Comparison of ENCODE assay signal across 8 mouse cellular contexts in the genomic region with DNA sequence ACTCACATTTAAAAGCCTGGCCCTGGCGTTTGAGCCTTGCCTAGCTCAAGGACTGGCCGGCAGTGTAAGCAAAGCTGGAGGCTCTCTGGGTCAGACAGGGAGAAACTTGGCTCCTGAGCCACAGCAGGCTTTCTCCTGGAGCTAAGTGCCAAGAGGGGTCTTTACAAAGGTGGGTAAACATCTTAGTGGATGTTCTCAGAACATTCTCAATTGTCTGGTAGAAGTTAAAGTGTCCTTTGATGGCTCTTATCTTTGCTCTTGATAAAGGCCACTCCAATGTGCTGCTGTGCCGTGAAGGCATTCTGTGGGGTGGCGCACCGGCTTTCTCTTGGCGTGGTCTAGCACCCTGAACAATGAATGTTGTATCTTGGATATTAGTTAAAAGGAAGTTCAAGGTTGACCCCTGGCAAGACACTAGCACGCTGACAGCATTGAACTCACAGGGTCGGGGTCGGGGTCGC. TPM values are rescaled to one million over a fixed set of nuclear protein-coding genes. Genes with fewer than 3 reads are reported as not detected.
DNase-seq lines count a peak whose midpoint lies in the region; ATAC-seq lines count a peak whose summit lies in the region.

No protein-coding gene starts in this region.

- peak overlapping the region; percentile 81 for H3K27ac ChIP-seq in heart, embryonic 13.5 days (replicated peaks)
- H3K27ac ChIP-seq in embryonic facial prominence, embryonic 12.5 days, result 0 out of 2 replicates have a peak overlapping the region, but pooled peaks have one; percentile 87
- H3K27ac ChIP-seq in limb, embryonic 10.5 days, result peak overlapping the region; percentile 83
- H3K27ac ChIP-seq in midbrain, embryonic 15.5 days, result no peak overlapping the region

- peak overlapping the region; percentile 64 for H3K4me3 ChIP-seq in heart, embryonic 13.5 days
- H3K4me3 ChIP-seq in embryonic facial prominence, embryonic 12.5 days, result no peak overlapping the region
- H3K4me3 ChIP-seq in limb, embryonic 10.5 days, result peak overlapping the region; percentile 59
- peak overlapping the region; percentile 58 for H3K4me3 ChIP-seq in midbrain, embryonic 15.5 days

- intact Hi-C loops in heart, postnatal 14 days (cut with DNase I), result loop anchor here (5.0 kb wide), 1 partner anchor 35 kb away; no protein-coding TSS in a partner anchor
- intact Hi-C loops in left cerebral cortex, postnatal 14 days (cut with DNase I), result no loop called here

- peaks cover 35% of the 10 kb centered on the region for H3K4me1 ChIP-seq in heart, embryonic 13.5 days
- H3K4me1 ChIP-seq in embryonic facial prominence, embryonic 12.5 days, result peaks cover 24% of the 10 kb centered on the region
- H3K4me1 ChIP-seq in limb, embryonic 10.5 days, result peaks cover 49% of the 10 kb centered on the region
- peaks cover 22% of the 10 kb centered on the region for H3K4me1 ChIP-seq in midbrain, embryonic 15.5 days

- no peak for DNase-seq in heart, postnatal 14 days
- no peak for DNase-seq in limb, embryonic 10.5 days (ENCODE audit: low spot score)
- DNase-seq in left cerebral cortex, postnatal 14 days (ENCODE audit: low spot score in 2 of 2), result no peak
- DNase-seq in urinary bladder, postnatal 4 days (ENCODE audit: low spot score in 2 of 2), result no peak
- DNase-seq in urinary bladder, adult 2 months (ENCODE audit: low spot score), result no peak

- peaks cover 35% of the 10 kb centered on the region for H3K36me3 ChIP-seq in heart, embryonic 13.5 days
- peaks cover 36% of the 10 kb centered on the region for H3K36me3 ChIP-seq in embryonic facial prominence, embryonic 12.5 days
- H3K36me3 ChIP-seq in limb, embryonic 10.5 days, result peaks cover 36% of the 10 kb centered on the region
- no peaks in the 10 kb centered on the region for H3K36me3 ChIP-seq in midbrain, embryonic 15.5 days (replicated peaks)

- ATAC-seq in heart, embryonic 13.5 days (ENCODE audit: extremely low read depth, insufficient number of reproducible peaks, low FRiP score, low TSS enrichment), result no peak
- no peak for ATAC-seq in embryonic facial prominence, embryonic 12.5 days (ENCODE audit: insufficient number of reproducible peaks, insufficient read depth, low FRiP score, low TSS enrichment)
- ATAC-seq in midbrain, embryonic 15.5 days (replicated peaks), result no peak

- peak overlapping the region; percentile 79 for H3K4me2 ChIP-seq in heart, embryonic 13.5 days
- H3K4me2 ChIP-seq in embryonic facial prominence, embryonic 12.5 days (replicated peaks), result peak overlapping the region; percentile 73; the same call in 1 of the 2 replicates
- H3K4me2 ChIP-seq in midbrain, embryonic 15.5 days, result peak overlapping the region; percentile 90

- 44% methylated on average over 10 of the region's 10 CpGs for WGBS in heart, embryonic 13.5 days
- 71% methylated on average over 10 of the region's 10 CpGs for WGBS in embryonic facial prominence, embryonic 12.5 days
- WGBS in limb, embryonic 10.5 days, result 76% methylated on average over 10 of the region's 10 CpGs
- 76% methylated on average over 10 of the region's 10 CpGs for WGBS in midbrain, embryonic 15.5 days

- H3K9ac ChIP-seq in heart, embryonic 13.5 days, result peak overlapping the region; percentile 81
- H3K9ac ChIP-seq in embryonic facial prominence, embryonic 12.5 days, result peak overlapping the region; percentile 60; the same call in 1 of the 2 replicates
- H3K9ac ChIP-seq in midbrain, embryonic 15.5 days, result peak overlapping the region; percentile 55; the same call in 1 of the 2 replicates

- H3K27me3 ChIP-seq in heart, embryonic 13.5 days (replicated peaks), result peaks cover 2% of the 10 kb centered on the region; the same call in 1 of the 2 replicates
- H3K27me3 ChIP-seq in embryonic facial prominence, embryonic 12.5 days, result no peaks in the 10 kb centered on the region
- H3K27me3 ChIP-seq in limb, embryonic 10.5 days (ENCODE audit: low read depth, poor library complexity, severe bottlenecking), result no peaks in the 10 kb centered on the region
- no peaks in the 10 kb centered on the region for H3K27me3 ChIP-seq in midbrain, embryonic 15.5 days (replicated peaks)

- no peaks in the 10 kb centered on the region for H3K9me3 ChIP-seq in heart, embryonic 13.5 days
- H3K9me3 ChIP-seq in embryonic facial prominence, embryonic 12.5 days, result no peaks in the 10 kb centered on the region
- no peaks in the 10 kb centered on the region for H3K9me3 ChIP-seq in limb, embryonic 10.5 days (replicated peaks)
- H3K9me3 ChIP-seq in midbrain, embryonic 15.5 days, result no peaks in the 10 kb centered on the region

RNA-seq across cellular contexts. Expression of a gene that starts 1.4 kb away (rescaled TPM):
- 10.2 and 11.7 TPM in 2 replicates for polyA plus RNA-seq in heart, embryonic 13.5 days (2015; fragmentation: Nextera tagmentation; extraction: Ambion mirVana)
- 10 to 100 TPM; 15.4 TPM for total RNA-seq in heart, postnatal 14 days (2021)
- 13.7 and 14.2 TPM in 2 replicates for polyA plus RNA-seq in embryonic facial prominence, embryonic 12.5 days (2016; fragmentation: Nextera tagmentation; extraction: Ambion mirVana)
- 7.1 and 7.8 TPM in 2 replicates for polyA plus RNA-seq in limb, embryonic 10.5 days (2016; fragmentation: Nextera tagmentation; extraction: Ambion mirVana)
- polyA plus RNA-seq in midbrain, embryonic 15.5 days (2015; fragmentation: Nextera tagmentation; extraction: Ambion mirVana), result 8.0 and 10.4 TPM in 2 replicates
- total RNA-seq in left cerebral cortex, postnatal 14 days (2021), result 1 to 10 TPM; 8.3 to 9.1 TPM
- polyA plus RNA-seq in urinary bladder, adult 2 months (2012; rRNA removed), result 38.4 and 38.9 TPM in 2 replicates

RNA-seq across cellular contexts. Expression of a gene that starts 9.4 kb away (rescaled TPM):
- polyA plus RNA-seq in heart, embryonic 13.5 days (2015; fragmentation: Nextera tagmentation; extraction: Ambion mirVana), result 166 and 168 TPM in 2 replicates
- total RNA-seq in heart, postnatal 14 days (2021), result 10 to 100 TPM; 38.9 to 46.9 TPM
- 248 and 252 TPM in 2 replicates for polyA plus RNA-seq in embryonic facial prominence, embryonic 12.5 days (2016; fragmentation: Nextera tagmentation; extraction: Ambion mirVana)
- polyA plus RNA-seq in limb, embryonic 10.5 days (2016; fragmentation: Nextera tagmentation; extraction: Ambion mirVana), result 202 and 241 TPM in 2 replicates
- 17.8 and 20.3 TPM in 2 replicates for polyA plus RNA-seq in midbrain, embryonic 15.5 days (2015; fragmentation: Nextera tagmentation; extraction: Ambion mirVana)
- 1 to 10 TPM; 4.5 to 4.9 TPM for total RNA-seq in left cerebral cortex, postnatal 14 days (2021)
- polyA plus RNA-seq in urinary bladder, adult 2 months (2012; rRNA removed), result 59.2 and 104 TPM in 2 replicates

RNA-seq across cellular contexts. Expression of a gene that starts 15.0 kb away (rescaled TPM):
- polyA plus RNA-seq in heart, embryonic 13.5 days (2015; fragmentation: Nextera tagmentation; extraction: Ambion mirVana), result 421 and 441 TPM in 2 replicates
- total RNA-seq in heart, postnatal 14 days (2021), result 100 to 1,000 TPM; 145 to 146 TPM
- 346 and 376 TPM in 2 replicates for polyA plus RNA-seq in embryonic facial prominence, embryonic 12.5 days (2016; fragmentation: Nextera tagmentation; extraction: Ambion mirVana)
- 403 and 414 TPM in 2 replicates for polyA plus RNA-seq in limb, embryonic 10.5 days (2016; fragmentation: Nextera tagmentation; extraction: Ambion mirVana)
- polyA plus RNA-seq in midbrain, embryonic 15.5 days (2015; fragmentation: Nextera tagmentation; extraction: Ambion mirVana), result 217 and 225 TPM in 2 replicates
- total RNA-seq in left cerebral cortex, postnatal 14 days (2021), result 100 to 1,000 TPM in 1 of 2 experiments, 10 to 100 TPM in 1; 96.8 to 101 TPM
- polyA plus RNA-seq in urinary bladder, adult 2 months (2012; rRNA removed), result 268 and 335 TPM in 2 replicates

RNA-seq across cellular contexts. Expression of a gene that starts 22.8 kb away (rescaled TPM):
- polyA plus RNA-seq in heart, embryonic 13.5 days (2015; fragmentation: Nextera tagmentation; extraction: Ambion mirVana), result 3.9 and 4.7 TPM in 2 replicates
- under 1 TPM; 0.39 to 0.45 TPM for total RNA-seq in heart, postnatal 14 days (2021)
- 4.5 and 5.7 TPM in 2 replicates for polyA plus RNA-seq in embryonic facial prominence, embryonic 12.5 days (2016; fragmentation: Nextera tagmentation; extraction: Ambion mirVana)
- 1.0 and 2.5 TPM in 2 replicates for polyA plus RNA-seq in limb, embryonic 10.5 days (2016; fragmentation: Nextera tagmentation; extraction: Ambion mirVana)
- 62.7 and 66.5 TPM in 2 replicates for polyA plus RNA-seq in midbrain, embryonic 15.5 days (2015; fragmentation: Nextera tagmentation; extraction: Ambion mirVana)
- 10 to 100 TPM; 33.2 to 35.3 TPM for total RNA-seq in left cerebral cortex, postnatal 14 days (2021)
- 14.0 and 15.0 TPM in 2 replicates for polyA plus RNA-seq in urinary bladder, adult 2 months (2012; rRNA removed)

RNA-seq across cellular contexts. Expression of a gene that starts 34.1 kb away (rescaled TPM):
- polyA plus RNA-seq in heart, embryonic 13.5 days (2015; fragmentation: Nextera tagmentation; extraction: Ambion mirVana), result 9.9 and 11.5 TPM in 2 replicates
- total RNA-seq in heart, postnatal 14 days (2021), result 1 to 10 TPM; 5.9 to 8.3 TPM
- polyA plus RNA-seq in embryonic facial prominence, embryonic 12.5 days (2016; fragmentation: Nextera tagmentation; extraction: Ambion mirVana), result 31.9 and 34.1 TPM in 2 replicates
- 20.4 and 29.9 TPM in 2 replicates for polyA plus RNA-seq in limb, embryonic 10.5 days (2016; fragmentation: Nextera tagmentation; extraction: Ambion mirVana)
- 25.2 and 32.3 TPM in 2 replicates for polyA plus RNA-seq in midbrain, embryonic 15.5 days (2015; fragmentation: Nextera tagmentation; extraction: Ambion mirVana)
- 10 to 100 TPM; 14.7 to 16.5 TPM for total RNA-seq in left cerebral cortex, postnatal 14 days (2021)
- 16.5 and 16.6 TPM in 2 replicates for polyA plus RNA-seq in urinary bladder, adult 2 months (2012; rRNA removed)
